Mouse (Mus musculus) midbrain, embryonic 15.5 days (tissue): Measurements from ENCODE around the gene Dcbld2. TPM values are rescaled to one million over a fixed set of nuclear protein-coding genes. Genes with fewer than 3 reads are reported as not detected.
"Not testable (repeated sequence)": the region's sequence is repeated elsewhere in the genome, so short reads cannot be mapped to it uniquely, and the experiment has no call there.

Experiments used
- ATAC-seq: fragments of 200-750 bp; cut with Nextera tagmentation; replicated peaks from 2 replicates; pipeline ENCODE4 v1.8.0; 2017; ENCODE audit warnings: moderate TSS enrichment
- H3K27ac ChIP-seq: fragments of 300-500 bp; sonication (generic); 2 replicates; pipeline ENCODE4 v1.5.1; 2015; ENCODE audit warnings: mild to moderate bottlenecking, inconsistent platforms
- H3K27me3 ChIP-seq: fragments of 300-500 bp; sonication (generic); replicated peaks from 2 replicates; pipeline ENCODE4 v1.6.1; 2015; ENCODE audit warnings: inconsistent platforms
- H3K36me3 ChIP-seq: fragments of 300-500 bp; sonication (generic); replicated peaks from 2 replicates; pipeline ENCODE4 v1.6.1; 2015; ENCODE audit warnings: inconsistent platforms
- H3K4me1 ChIP-seq: fragments of 300-500 bp; sonication (generic); 2 replicates; pipeline ENCODE4 v1.6.1; 2015; ENCODE audit warnings: inconsistent platforms
- H3K4me2 ChIP-seq: fragments of 300-500 bp; sonication (generic); 2 replicates; pipeline ENCODE4 v1.6.1; 2015; ENCODE audit warnings: inconsistent platforms, mild to moderate bottlenecking, moderate library complexity
- H3K4me3 ChIP-seq: fragments of 300-500 bp; sonication (generic); 2 replicates; pipeline ENCODE4 v1.5.1; 2015; ENCODE audit warnings: mild to moderate bottlenecking, inconsistent platforms
- H3K9ac ChIP-seq: fragments of 300-500 bp; sonication (generic); 2 replicates; pipeline ENCODE4 v1.6.1; 2015; ENCODE audit warnings: mild to moderate bottlenecking, inconsistent platforms
- H3K9me3 ChIP-seq: fragments of 300-500 bp; sonication (generic); 2 replicates; pipeline ENCODE4 v1.6.1; 2016; ENCODE audit warnings: inconsistent platforms
- WGBS: fragments of 180-500 bp; shearing (Covaris S2); methylation state at CpG from one replicate; pipeline ENCODE4 v1.1.7; 2015; ENCODE audit warnings: mixed read lengths; 5-methylcytosine and 5-hydroxymethylcytosine counted together
- polyA plus RNA-seq: library from polyadenylated mRNA; unstranded; fragments of >200 nt; fragmentation: Nextera tagmentation; extraction: Ambion mirVana; gene quantifications from 2 replicates; pipeline ENCODE4 v1.2.1, GENCODE M21; 2015

Gene Dcbld2
- polyA plus RNA-seq, 1 experiment from 2014 or later = 8.3 TPM

GRCm38 (mm10) chr16:58453820-58454219 lies 45.6 kb downstream of the Dcbld2 start:
- H3K27ac ChIP-seq = no peak overlapping the region
- H3K36me3 ChIP-seq = 0 out of 2 replicates have a peak, but pooled peaks cover 3% of the 10 kb centered on the region
- H3K4me3 ChIP-seq = no peak overlapping the region
- no peaks in the 10 kb centered on the region for H3K9me3 ChIP-seq
- H3K4me2 ChIP-seq = no peak overlapping the region
- no peaks in the 10 kb centered on the region for H3K4me1 ChIP-seq
- H3K27me3 ChIP-seq = no peaks in the 10 kb centered on the region
- no peak for ATAC-seq
- no peak overlapping the region for H3K9ac ChIP-seq

- 0 out of 2 replicates have a peak, but pooled peaks cover 3% of the 10 kb centered on the region for H3K36me3 ChIP-seq
- no peak overlapping the region for H3K9ac ChIP-seq
- H3K4me1 ChIP-seq = no peaks in the 10 kb centered on the region
- H3K4me3 ChIP-seq = no peak overlapping the region
- no peaks in the 10 kb centered on the region for H3K9me3 ChIP-seq
- no peak for ATAC-seq
- 78% methylated on average over 8 of the region's 8 CpGs for WGBS
- no peaks in the 10 kb centered on the region for H3K27me3 ChIP-seq
- H3K4me2 ChIP-seq = no peak overlapping the region
- H3K27ac ChIP-seq = no peak overlapping the region
Measured at GRCm38 (mm10) chr16:58454617-58455016, 46.4 kb downstream of the Dcbld2 start.

- H3K27me3 ChIP-seq = no peaks in the 10 kb centered on the region
- H3K9ac ChIP-seq = no peak overlapping the region
- 86% methylated on average over 5 of the region's 5 CpGs for WGBS
- 0 out of 2 replicates have a peak, but pooled peaks cover 3% of the 10 kb centered on the region for H3K36me3 ChIP-seq
- H3K9me3 ChIP-seq = no peaks in the 10 kb centered on the region
- no peak overlapping the region for H3K4me3 ChIP-seq
- H3K27ac ChIP-seq = no peak overlapping the region
- no peak for ATAC-seq
- H3K4me2 ChIP-seq = no peak overlapping the region
- no peaks in the 10 kb centered on the region for H3K4me1 ChIP-seq
Measured at GRCm38 (mm10) chr16:58455118-58455517, 46.9 kb downstream of the Dcbld2 start.

GRCm38 (mm10) chr16:58456445-58456844 lies 48.2 kb downstream of the Dcbld2 start:
- Histone ChIP-seq H3K4me3 (no peak overlapping the region), H3K27me3 (no peaks in the 10 kb centered on the region), H3K4me1 (no peaks in the 10 kb centered on the region), H3K9ac (no peak overlapping the region), H3K36me3 (0 out of 2 replicates have a peak, but pooled peaks cover under 1% of the 10 kb centered on the region), H3K4me2 (no peak overlapping the region), H3K9me3 (no peaks in the 10 kb centered on the region), H3K27ac (no peak overlapping the region)
- 93% methylated on average over 5 of the region's 5 CpGs for WGBS
- ATAC-seq = no peak

GRCm38 (mm10) chr16:58456991-58457390 lies 48.7 kb downstream of the Dcbld2 start:
- WGBS = 92% methylated on average over 6 of the region's 6 CpGs
- H3K9me3 ChIP-seq = no peaks in the 10 kb centered on the region

GRCm38 (mm10) chr16:58459966-58460365 lies 51.7 kb downstream of the Dcbld2 start:
- not testable (repeated sequence) for H3K36me3 ChIP-seq, ATAC-seq, H3K4me3 ChIP-seq, H3K27me3 ChIP-seq, H3K9me3 ChIP-seq, H3K4me1 ChIP-seq, H3K4me2 ChIP-seq, H3K27ac ChIP-seq, H3K9ac ChIP-seq
- 60% methylated on average over 3 of the region's 3 CpGs for WGBS

More at GRCm38 (mm10) chr16:58456991-58457390, 48.7 kb downstream of the Dcbld2 start:
- H3K4me2 ChIP-seq = no peak overlapping the region
- H3K27ac ChIP-seq = no peak overlapping the region
- no peak for ATAC-seq
- H3K36me3 ChIP-seq = no peaks in the 10 kb centered on the region
- no peak overlapping the region for H3K9ac ChIP-seq
- no peak overlapping the region for H3K4me3 ChIP-seq
- no peaks in the 10 kb centered on the region for H3K27me3 ChIP-seq
- no peaks in the 10 kb centered on the region for H3K4me1 ChIP-seq

- Histone ChIP-seq H3K4me3 (no peak overlapping the region), H3K9me3 (no peaks in the 10 kb centered on the region), H3K4me2 (no peak overlapping the region), H3K27me3 (no peaks in the 10 kb centered on the region), H3K36me3 (peaks cover 8% of the 10 kb centered on the region; the same call in 1 of the 2 replicates), H3K9ac (no peak overlapping the region), H3K4me1 (no peaks in the 10 kb centered on the region), H3K27ac (no peak overlapping the region)
- ATAC-seq = no peak
- 91% methylated on average over 10 of the region's 10 CpGs for WGBS
Measured at GRCm38 (mm10) chr16:58460386-58460785, 52.1 kb downstream of the Dcbld2 start.

GRCm38 (mm10) chr16:58461856-58462518 lies 53.7 kb downstream of the Dcbld2 start:
- Histone ChIP-seq H3K9ac (no peak overlapping the region), H3K27ac (no peak overlapping the region), H3K4me3 (no peak overlapping the region), H3K36me3 (peaks cover 11% of the 10 kb centered on the region; the same call in 1 of the 2 replicates), H3K4me1 (no peaks in the 10 kb centered on the region), H3K4me2 (no peak overlapping the region), H3K9me3 (no peaks in the 10 kb centered on the region), H3K27me3 (no peaks in the 10 kb centered on the region)
- 92% methylated on average over 2 of the region's 2 CpGs for WGBS
- ATAC-seq = no peak

GRCm38 (mm10) chr16:58462519-58462918 lies 54.3 kb downstream of the Dcbld2 start:
- no peak overlapping the region for H3K4me3 ChIP-seq
- no peak overlapping the region for H3K4me2 ChIP-seq
- no peaks in the 10 kb centered on the region for H3K9me3 ChIP-seq
- H3K27ac ChIP-seq = no peak overlapping the region
- H3K36me3 ChIP-seq = peaks cover 11% of the 10 kb centered on the region; the same call in 1 of the 2 replicates
- H3K9ac ChIP-seq = no peak overlapping the region
- no peak for ATAC-seq
- no peaks in the 10 kb centered on the region for H3K27me3 ChIP-seq
- no peaks in the 10 kb centered on the region for H3K4me1 ChIP-seq
- WGBS = 96% methylated on average over 2 of the region's 2 CpGs

GRCm38 (mm10) chr16:58464051-58464450 lies 55.8 kb downstream of the Dcbld2 start:
- Histone ChIP-seq H3K27me3 (no peaks in the 10 kb centered on the region), H3K9me3 (no peaks in the 10 kb centered on the region), H3K4me1 (no peaks in the 10 kb centered on the region), H3K4me2 (no peak overlapping the region), H3K4me3 (no peak overlapping the region), H3K9ac (no peak overlapping the region), H3K36me3 (peaks cover 11% of the 10 kb centered on the region; the same call in 1 of the 2 replicates), H3K27ac (no peak overlapping the region)
- WGBS = 94% methylated on average over 14 of the region's 14 CpGs
- ATAC-seq = no peak

- 96% methylated on average over 9 of the region's 9 CpGs for WGBS
- Histone ChIP-seq H3K27me3 (no peaks in the 10 kb centered on the region), H3K36me3 (peaks cover 11% of the 10 kb centered on the region; the same call in 1 of the 2 replicates), H3K4me1 (no peaks in the 10 kb centered on the region), H3K27ac (no peak overlapping the region), H3K4me2 (no peak overlapping the region), H3K9me3 (no peaks in the 10 kb centered on the region), H3K9ac (no peak overlapping the region), H3K4me3 (no peak overlapping the region)
- no peak for ATAC-seq
Measured at GRCm38 (mm10) chr16:58465412-58465811, 57.2 kb downstream of the Dcbld2 start.

GRCm38 (mm10) chr16:58470061-58470460 lies 61.8 kb downstream of the Dcbld2 start:
- Histone ChIP-seq H3K4me1 (no peaks in the 10 kb centered on the region), H3K9ac (no peak overlapping the region), H3K4me2 (no peak overlapping the region), H3K9me3 (no peaks in the 10 kb centered on the region), H3K27me3 (no peaks in the 10 kb centered on the region), H3K27ac (no peak overlapping the region), H3K36me3 (peaks cover 6% of the 10 kb centered on the region; the same call in 1 of the 2 replicates), H3K4me3 (no peak overlapping the region)
- WGBS = 90% methylated on average over 8 of the region's 8 CpGs
- no peak for ATAC-seq

- no peak for ATAC-seq
- Histone ChIP-seq H3K4me2 (no peak overlapping the region), H3K27me3 (no peaks in the 10 kb centered on the region), H3K4me3 (no peak overlapping the region), H3K36me3 (no peaks in the 10 kb centered on the region), H3K9me3 (no peaks in the 10 kb centered on the region), H3K27ac (no peak overlapping the region), H3K9ac (no peak overlapping the region), H3K4me1 (no peaks in the 10 kb centered on the region)
- 91% methylated on average over 4 of the region's 4 CpGs for WGBS
Measured at GRCm38 (mm10) chr16:58470841-58471240, 62.6 kb downstream of the Dcbld2 start.
